Mouse (Mus musculus): ENCODE measurements at regions not wholly inside any gene's neighbourhood (a gene's known extent, or its start where the extent isn't known, plus 50 kb on each side); places are given as distances from the start of the nearest gene placed in this dataset.

DNA sequence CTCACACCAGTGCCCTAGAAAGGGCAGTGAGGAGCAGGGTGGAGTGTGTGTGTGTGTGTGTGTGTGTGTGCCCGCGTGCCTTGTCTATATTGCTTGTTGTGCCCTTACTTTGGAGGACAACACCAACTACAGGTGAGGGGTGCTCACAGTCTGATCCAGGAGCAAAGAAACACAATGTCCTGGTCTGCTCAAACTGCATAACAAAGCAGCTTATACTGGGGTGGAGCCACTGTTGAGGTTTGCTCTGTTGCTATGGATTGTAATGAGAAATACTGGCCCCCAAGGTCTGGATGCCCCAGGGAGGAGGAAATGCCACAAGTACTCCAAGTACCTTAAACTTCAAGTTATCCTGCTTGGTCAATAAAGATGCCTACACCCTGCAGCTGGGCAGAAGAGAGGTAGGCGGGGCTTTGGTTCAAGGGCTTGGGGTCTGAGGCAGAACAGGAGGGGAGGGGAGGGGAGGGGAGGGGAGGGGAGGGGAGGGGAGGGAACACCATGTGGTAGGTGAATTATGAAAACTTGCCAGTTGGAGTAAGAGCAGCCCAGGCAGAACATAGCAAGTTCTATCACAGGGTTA lies 74.2 kb upstream of the Spred2 start:
- Histone ChIP-seq H3K4me1 (no peaks in the 10 kb centered on the region), H3K27ac (no peak overlapping the region), H3K4me2 (no peak overlapping the region), H3K9ac (no peak overlapping the region), H3K9me3 (no peaks in the 10 kb centered on the region), H3K4me3 (replicated peaks) (no peak overlapping the region), H3K27me3 (no peaks in the 10 kb centered on the region), H3K36me3 (replicated peaks) (no peaks in the 10 kb centered on the region)
- no peak for ATAC-seq (ENCODE audit: low FRiP score)
- 71% methylated on average over 2 of the region's 3 CpGs for WGBS

- WGBS, result 55% methylated on average over 6 of the region's 6 CpGs
- Histone ChIP-seq H3K4me3 (replicated peaks) (no peak overlapping the region), H3K4me1 (no peaks in the 10 kb centered on the region), H3K4me2 (no peak overlapping the region), H3K9ac (no peak overlapping the region), H3K36me3 (replicated peaks) (no peaks in the 10 kb centered on the region), H3K27me3 (no peaks in the 10 kb centered on the region), H3K27ac (no peak overlapping the region), H3K9me3 (no peaks in the 10 kb centered on the region)
- ATAC-seq (ENCODE audit: low FRiP score), result no peak
Observed at GRCm38 (mm10) chr11:19851022-19851615, 73.1 kb upstream of the Spred2 start.

DNA sequence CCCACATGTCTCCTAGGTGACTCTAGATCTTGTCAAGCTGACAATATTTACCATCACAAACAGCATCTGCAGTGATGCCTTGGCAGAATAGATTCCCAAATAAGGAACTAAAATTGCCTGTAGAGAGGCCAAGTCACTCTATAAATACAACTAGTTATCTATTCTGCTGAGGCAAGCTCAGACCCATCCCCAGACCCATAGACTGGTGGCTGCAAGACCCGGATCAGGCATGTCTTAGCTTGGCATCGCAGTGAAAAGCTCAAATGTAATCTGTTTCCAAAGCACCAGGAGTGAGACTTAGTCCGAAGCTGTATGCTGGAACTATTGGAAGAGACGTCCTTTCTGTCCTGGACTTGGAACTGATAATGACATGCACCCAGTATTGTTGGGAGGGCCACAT lies 62.6 kb upstream of the Spred2 start:
- 93% methylated on average over 4 of the region's 4 CpGs for WGBS

GRCm38 (mm10) chr11:19863327-19863726 lies 60.8 kb upstream of the Spred2 start:
- no peak overlapping the region for H3K27ac ChIP-seq
- no peaks in the 10 kb centered on the region for H3K27me3 ChIP-seq
- no peak overlapping the region for H3K4me2 ChIP-seq
- ATAC-seq (ENCODE audit: low FRiP score), result no peak
- H3K4me1 ChIP-seq, result no peaks in the 10 kb centered on the region
- H3K9ac ChIP-seq, result no peak overlapping the region
- H3K4me3 ChIP-seq (replicated peaks), result no peak overlapping the region
- H3K9me3 ChIP-seq, result no peaks in the 10 kb centered on the region
- H3K36me3 ChIP-seq (replicated peaks), result no peaks in the 10 kb centered on the region
- WGBS, result 75% methylated on average over 3 of the region's 3 CpGs

More for the DNA sequence above, 62.6 kb upstream of the Spred2 start:
- Histone ChIP-seq H3K4me3 (replicated peaks) (no peak overlapping the region), H3K4me1 (no peaks in the 10 kb centered on the region), H3K4me2 (no peak overlapping the region), H3K27me3 (no peaks in the 10 kb centered on the region), H3K27ac (no peak overlapping the region), H3K9ac (no peak overlapping the region), H3K9me3 (no peaks in the 10 kb centered on the region), H3K36me3 (replicated peaks) (no peaks in the 10 kb centered on the region)
- ATAC-seq (ENCODE audit: low FRiP score), result no peak

DNA sequence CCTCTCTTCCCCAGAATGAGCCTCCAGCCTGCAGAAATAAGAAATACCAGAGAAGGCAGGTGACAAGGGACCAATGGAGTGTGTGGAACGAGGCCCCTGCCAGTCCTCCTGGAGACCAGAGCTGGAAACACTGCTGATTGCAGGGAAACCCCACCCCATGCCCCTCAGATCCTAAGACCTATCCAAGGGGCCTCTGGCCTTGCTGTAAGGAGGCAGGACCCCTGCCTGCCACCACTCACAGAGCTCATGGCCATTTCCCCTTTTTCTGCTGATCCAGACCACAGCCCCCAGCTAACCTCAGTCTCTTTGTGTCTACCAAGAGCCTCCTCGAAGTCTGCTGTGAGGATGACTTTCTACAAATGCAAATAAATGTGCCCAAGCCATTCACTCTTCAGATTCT lies 57.9 kb upstream of the Spred2 start:
- H3K27me3 ChIP-seq, result no peaks in the 10 kb centered on the region
- no peak overlapping the region for H3K4me2 ChIP-seq
- WGBS, result 41% methylated on average over 2 of the region's 2 CpGs
- no peaks in the 10 kb centered on the region for H3K9me3 ChIP-seq
- ATAC-seq (ENCODE audit: low FRiP score), result no peak
- no peak overlapping the region for H3K27ac ChIP-seq
- no peaks in the 10 kb centered on the region for H3K4me1 ChIP-seq
- H3K4me3 ChIP-seq (replicated peaks), result no peak overlapping the region
- H3K36me3 ChIP-seq (replicated peaks), result no peaks in the 10 kb centered on the region
- H3K9ac ChIP-seq, result no peak overlapping the region

- 82% methylated on average over 3 of the region's 3 CpGs for WGBS
Observed at GRCm38 (mm10) chr11:19869671-19870070, 54.5 kb upstream of the Spred2 start.

GRCm38 (mm10) chr11:19870136-19870535 lies 54.0 kb upstream of the Spred2 start:
- no peak overlapping the region for H3K27ac ChIP-seq
- no peak overlapping the region for H3K4me3 ChIP-seq (replicated peaks)
- no peaks in the 10 kb centered on the region for H3K4me1 ChIP-seq
- no peaks in the 10 kb centered on the region for H3K9me3 ChIP-seq
- WGBS, result 78% methylated on average over 7 of the region's 7 CpGs
- ATAC-seq (ENCODE audit: low FRiP score), result no peak
- H3K4me2 ChIP-seq, result no peak overlapping the region
- no peaks in the 10 kb centered on the region for H3K36me3 ChIP-seq (replicated peaks)
- H3K9ac ChIP-seq, result no peak overlapping the region
- no peaks in the 10 kb centered on the region for H3K27me3 ChIP-seq

More at GRCm38 (mm10) chr11:19869671-19870070, 54.5 kb upstream of the Spred2 start:
- Histone ChIP-seq H3K4me2 (no peak overlapping the region), H3K27ac (no peak overlapping the region), H3K36me3 (replicated peaks) (no peaks in the 10 kb centered on the region), H3K9me3 (no peaks in the 10 kb centered on the region), H3K27me3 (no peaks in the 10 kb centered on the region), H3K4me1 (no peaks in the 10 kb centered on the region), H3K4me3 (replicated peaks) (no peak overlapping the region), H3K9ac (no peak overlapping the region)
- ATAC-seq (ENCODE audit: low FRiP score), result no peak

GRCm38 (mm10) chr11:19873796-19874195 lies 50.4 kb upstream of the Spred2 start:
- Histone ChIP-seq H3K4me3 (replicated peaks) (no peak overlapping the region), H3K27me3 (no peaks in the 10 kb centered on the region), H3K4me1 (0 out of 2 replicates have a peak, but pooled peaks cover 4% of the 10 kb centered on the region), H3K36me3 (replicated peaks) (no peaks in the 10 kb centered on the region), H3K9ac (no peak overlapping the region), H3K4me2 (no peak overlapping the region), H3K27ac (no peak overlapping the region), H3K9me3 (no peaks in the 10 kb centered on the region)
- WGBS, result 93% methylated on average over 6 of the region's 6 CpGs
- no peak for ATAC-seq (ENCODE audit: low FRiP score)

Measured in forebrain, embryonic 12.5 days (tissue).